Mouse (Mus musculus) forelimb bud, embryonic 11.5 days (tissue): ENCODE measurements at regions not wholly inside any gene's neighbourhood (a gene's known extent, or its start where the extent isn't known, plus 50 kb on each side); places are given as distances from the start of the nearest gene placed in this dataset.

ENCODE experiments used
- DNase-seq: peaks from one replicate; pipeline ENCODE4 v3.0.0-alpha.2; 2012; ENCODE audit warnings: low read depth, low spot score

- no peak for DNase-seq
Observed at GRCm38 (mm10) chr11:64652811-64653210, 216.4 kb upstream of the F930015N05Rik start.

- DNase-seq: no peak
Observed at GRCm38 (mm10) chr11:64655162-64655561, 218.7 kb upstream of the F930015N05Rik start.

- no peak for DNase-seq
Observed at GRCm38 (mm10) chr11:64663166-64663565, 226.7 kb upstream of the F930015N05Rik start.

- DNase-seq: no peak
Observed at GRCm38 (mm10) chr11:64667010-64667409, 230.6 kb upstream of the F930015N05Rik start.

GRCm38 (mm10) chr11:64667521-64667920, 231.1 kb upstream of the F930015N05Rik start:
- no peak for DNase-seq

- DNase-seq: peak; percentile 86
Observed at GRCm38 (mm10) chr11:64671898-64672297, 235.4 kb upstream of the F930015N05Rik start.

- peak; percentile 29 for DNase-seq
Observed at GRCm38 (mm10) chr11:64673546-64673945, 237.1 kb upstream of the F930015N05Rik start.

- DNase-seq: no peak
Observed at GRCm38 (mm10) chr11:64703776-64704175, 267.3 kb upstream of the F930015N05Rik start.

- no peak for DNase-seq
Observed at GRCm38 (mm10) chr11:64711801-64712200, 267.0 kb upstream of the Elac2 start.

- no peak for DNase-seq
Observed at GRCm38 (mm10) chr11:64715182-64715581, 263.7 kb upstream of the Elac2 start.

GRCm38 (mm10) chr11:64718316-64719085, 260.3 kb upstream of the Elac2 start:
- DNase-seq: peak; percentile 76

- DNase-seq: no peak
Observed at GRCm38 (mm10) chr11:64726249-64726648, 252.6 kb upstream of the Elac2 start.

- no peak for DNase-seq
Observed at GRCm38 (mm10) chr11:64727841-64728421, 250.9 kb upstream of the Elac2 start.

- DNase-seq: peak; percentile 62
Observed at GRCm38 (mm10) chr11:64738948-64739347, 239.9 kb upstream of the Elac2 start.

- no peak for DNase-seq
Observed at GRCm38 (mm10) chr11:64743753-64744152, 235.1 kb upstream of the Elac2 start.

- DNase-seq: peak; percentile 72
Observed at GRCm38 (mm10) chr11:64746146-64746545, 232.7 kb upstream of the Elac2 start.

- peak; percentile 55 for DNase-seq
Observed at GRCm38 (mm10) chr11:64749976-64750375, 228.9 kb upstream of the Elac2 start.

- DNase-seq: no peak
Observed at GRCm38 (mm10) chr11:64752299-64752698, 226.5 kb upstream of the Elac2 start.

- DNase-seq: no peak
Observed at GRCm38 (mm10) chr11:64752816-64753215, 226.0 kb upstream of the Elac2 start.

- DNase-seq: no peak
Observed at GRCm38 (mm10) chr11:64754076-64754475, 224.8 kb upstream of the Elac2 start.

GRCm38 (mm10) chr11:64755563-64755962, 223.3 kb upstream of the Elac2 start:
- DNase-seq: no peak

- no peak for DNase-seq
Observed at GRCm38 (mm10) chr11:64760626-64761025, 218.2 kb upstream of the Elac2 start.

GRCm38 (mm10) chr11:64762755-64763154, 216.1 kb upstream of the Elac2 start:
- no peak for DNase-seq
